16 mouse cellular contexts compared by ENCODE assay signal in genomic region chr11:75464417-75464816, GRCm38 (mm10). TPM values are rescaled to one million over a fixed set of nuclear protein-coding genes. Genes with fewer than 3 reads are reported as not detected.
DNase-seq lines count a peak whose midpoint lies in the region; ATAC-seq and TF ChIP-seq lines count a peak whose summit lies in the region.
"Had no signal": no experiment of that assay in that cellular context is flagged by ENCODE, and none has a peak within 500 bp of the region (broad histone marks: within the 10 kb centered on the region; RNA-seq: fewer than 3 reads in every experiment).

No protein-coding gene starts in this region.

- peaks cover 83% of the 10 kb centered on the region for H3K4me1 ChIP-seq in erythroblast, embryonic 14.5 days (ENCODE audit: control insufficient read depth)
- H3K4me1 ChIP-seq in liver, embryonic 12.5 days = peaks cover 74% of the 10 kb centered on the region
- H3K4me1 ChIP-seq in liver, postnatal 0 days (ENCODE audit: insufficient read depth) = peaks cover 47% of the 10 kb centered on the region
- peaks cover 12 to 58% of the 10 kb centered on the region in 2 experiments for H3K4me1 ChIP-seq in CH12.LX (ENCODE audit: control insufficient read depth in 1 of 2, insufficient read depth in 2 of 2)

- peak overlapping the region; percentile 10; the same call in 1 of the 2 replicates for H3K4me2 ChIP-seq in liver, embryonic 12.5 days
- H3K4me2 ChIP-seq in liver, postnatal 0 days (ENCODE audit: low read depth, low read length) = no peak overlapping the region
- H3K4me2 ChIP-seq in CH12.LX (ENCODE audit: insufficient read depth, low read depth, poor library complexity, severe bottlenecking) = no peak overlapping the region
- H3K4me2 ChIP-seq: hindbrain, embryonic 14.5 days had no signal

- DNase-seq in liver, postnatal 0 days = no peak
- DNase-seq in CH12.LX (ENCODE audit: extremely low read depth) = peak; percentile 55
- DNase-seq in thymus, postnatal 14 days = no peak
- DNase-seq in adrenal gland, postnatal 25 days = no peak
- DNase-seq: adrenal gland, adult 2 months; adrenal gland, postnatal 36 days; cerebellum, postnatal 14 days; heart, adult 18-20 months had no signal

- TF ChIP-seq POLR2A in CH12.LX (IDR thresholded peaks at IDR 0.05; ENCODE audit: low read depth, low read length) = no peak

- no peak for TF ChIP-seq CTCF in liver, postnatal 0 days (IDR thresholded peaks at IDR 0.05; ENCODE audit: low read depth)
- TF ChIP-seq CTCF in CH12.LX (conservative IDR thresholded peaks at IDR 0.05 in 1 of 2, IDR thresholded peaks at IDR 0.05 in 1 of 2; ENCODE audit: low read depth in 2 of 2, low read length in 2 of 2) = no peak

- no peak for ATAC-seq in erythroblast, adult 5-6 weeks (replicated peaks; ENCODE audit: low FRiP score, poor library complexity, severe bottlenecking)
- no peak for ATAC-seq in liver, embryonic 12.5 days
- ATAC-seq in liver, postnatal 0 days = no peak
- ATAC-seq: forebrain, embryonic 14.5 days had no signal

- TF ChIP-seq RAD21 in CH12.LX (IDR thresholded peaks at IDR 0.05; ENCODE audit: low read depth, low read length) = no peak

- dilution Hi-C loops in CH12.LX (cut with MboI; ENCODE audit: extremely low pct_ligation_motif_present, extremely low pct_unique_long_range_greater_than_20kb, low sequenced_read_pairs) = no loop called here

- H3K36me3 ChIP-seq in erythroblast, embryonic 14.5 days (ENCODE audit: control insufficient read depth) = peaks cover 49% of the 10 kb centered on the region
- H3K36me3 ChIP-seq in liver, embryonic 12.5 days = peaks cover 36% of the 10 kb centered on the region
- H3K36me3 ChIP-seq in liver, postnatal 0 days (replicated peaks; ENCODE audit: insufficient read depth, low read length) = peaks cover 24% of the 10 kb centered on the region
- H3K36me3 ChIP-seq in CH12.LX (replicated peaks in 1 of 2; ENCODE audit: control insufficient read depth in 1 of 2, insufficient read depth in 1 of 2, low read length in 1 of 2) = peaks cover 20 to 30% of the 10 kb centered on the region in 2 experiments

- no peak for TF ChIP-seq EP300 in liver, postnatal 0 days (IDR thresholded peaks at IDR 0.05; ENCODE audit: low read depth)
- TF ChIP-seq EP300 in CH12.LX (IDR thresholded peaks at IDR 0.05; ENCODE audit: low read length) = peak; percentile 39; the same call in 1 of the 2 replicates

- H3K27ac ChIP-seq in liver, embryonic 12.5 days = peak overlapping the region; percentile 7; the same call in 1 of the 2 replicates
- H3K27ac ChIP-seq in liver, postnatal 0 days (ENCODE audit: low read depth) = no peak overlapping the region
- no peak overlapping the region for H3K27ac ChIP-seq in CH12.LX (ENCODE audit: insufficient read depth, low read depth)
- H3K27ac ChIP-seq: hindbrain, embryonic 14.5 days had no signal

- 88% methylated on average over 6 of the region's 6 CpGs for WGBS in liver, embryonic 12.5 days (ENCODE audit: insufficient replicate concordance)
- 93% methylated on average over 6 of the region's 6 CpGs for WGBS in liver, postnatal 0 days (ENCODE audit: insufficient replicate concordance)

- H3K79me2 ChIP-seq in CH12.LX (replicated peaks; ENCODE audit: control insufficient read depth, extremely low read depth, insufficient read depth, poor library complexity, severe bottlenecking) = peaks cover 10% of the 10 kb centered on the region; the same call in 1 of the 2 replicates

- peak overlapping the region; percentile 13 for H3K4me3 ChIP-seq in erythroblast, embryonic 14.5 days (replicated peaks)
- H3K4me3 ChIP-seq in liver, embryonic 12.5 days = no peak overlapping the region
- no peak overlapping the region for H3K4me3 ChIP-seq in liver, postnatal 0 days (ENCODE audit: low read depth, low read length)
- H3K4me3 ChIP-seq in CH12.LX (replicated peaks in 1 of 3; ENCODE audit: low read depth in 2 of 3, low read length in 2 of 3, poor library complexity in 1 of 3) = no peak overlapping the region
- H3K4me3 ChIP-seq: embryonic facial prominence, embryonic 12.5 days had no signal

- H3K9ac ChIP-seq in liver, embryonic 12.5 days = no peak overlapping the region
- no peak overlapping the region for H3K9ac ChIP-seq in liver, postnatal 0 days (replicated peaks)
- H3K9ac ChIP-seq in CH12.LX (ENCODE audit: insufficient read depth, low read depth) = no peak overlapping the region
- H3K9ac ChIP-seq: embryonic facial prominence, embryonic 12.5 days; hindbrain, embryonic 14.5 days had no signal

- H3K9me3 ChIP-seq in erythroblast, embryonic 14.5 days (ENCODE audit: control insufficient read depth, low read length) = peaks cover 3% of the 10 kb centered on the region
- H3K9me3 ChIP-seq in liver, embryonic 12.5 days (replicated peaks) = no peaks in the 10 kb centered on the region
- no peaks in the 10 kb centered on the region for H3K9me3 ChIP-seq in liver, postnatal 0 days (ENCODE audit: low read length)
- H3K9me3 ChIP-seq in CH12.LX (replicated peaks; ENCODE audit: low read length) = peaks cover 12% of the 10 kb centered on the region
- H3K9me3 ChIP-seq: embryonic facial prominence, embryonic 12.5 days had no signal

- H3K27me3 ChIP-seq in erythroblast, embryonic 14.5 days (ENCODE audit: control insufficient read depth) = no peaks in the 10 kb centered on the region
- no peaks in the 10 kb centered on the region for H3K27me3 ChIP-seq in liver, embryonic 12.5 days (replicated peaks)
- no peaks in the 10 kb centered on the region for H3K27me3 ChIP-seq in liver, postnatal 0 days (ENCODE audit: insufficient read depth, low read length)
- no peaks in the 10 kb centered on the region for H3K27me3 ChIP-seq in CH12.LX (replicated peaks)
- H3K27me3 ChIP-seq: embryonic facial prominence, embryonic 12.5 days had no signal

- in situ Hi-C loops in CH12.LX (cut with MboI; ENCODE audit: low pct_ligation_motif_present, low pct_unique_long_range_greater_than_20kb, low sequenced_read_pairs) = no loop called here

TF ChIP-seq in CH12.LX, 34 proteins besides CTCF, POLR2A, EP300 and RAD21 (continues in another document):
- TF ChIP-seq ETS1 (conservative IDR thresholded peaks at IDR 0.05; ENCODE audit: low read depth, low read length) = peak; percentile 51
- no peak for TF ChIP-seq MAZ (IDR thresholded peaks at IDR 0.05; ENCODE audit: low read depth, low read length)

RNA-seq across cellular contexts. Expression of gene Tlcd2, which starts 2.9 kb away (rescaled TPM):
- polyA plus RNA-seq in erythroblast, embryonic 14.5 days (2012) = 0.15 and 0.41 TPM in 2 replicates
- 1.5 and 3.7 TPM in 2 replicates for total RNA-seq in erythroblast, adult 5-6 weeks (2015; ENCODE audit: low replicate concordance)
- total RNA-seq in erythroblast, adult 5-6 weeks (2017; ENCODE audit: low replicate concordance) = 1.3 and 5.5 TPM in 2 replicates
- polyA plus RNA-seq in liver, embryonic 12.5 days (2016; fragmentation: Nextera tagmentation; extraction: Ambion mirVana) = 19.6 and 21.4 TPM in 2 replicates
- polyA plus RNA-seq in liver, postnatal 0 days (2015; fragmentation: Nextera tagmentation; extraction: Ambion mirVana) = 34.2 and 35.6 TPM in 2 replicates
- 0.17 and 0.81 TPM in 2 replicates for total RNA-seq in CH12.LX (2012; rRNA removed)
- total RNA-seq in CH12.LX (2014; rRNA removed) = not detected in 2 replicates
- 0.40 and 0.86 TPM in 2 replicates for polyA plus RNA-seq in CH12.LX (2012; ENCODE audit: insufficient read length, low read depth)
- 16.2 and 16.8 TPM in 2 replicates for total RNA-seq in adrenal gland, postnatal 25 days (2021)

RNA-seq across cellular contexts. Expression of gene Wdr81, which starts 9.9 kb away (rescaled TPM):
- polyA plus RNA-seq in erythroblast, embryonic 14.5 days (2012) = 11.2 and 11.7 TPM in 2 replicates
- total RNA-seq in erythroblast, adult 5-6 weeks (2015; ENCODE audit: low replicate concordance) = 22.6 and 24.8 TPM in 2 replicates
- 27.3 and 28.2 TPM in 2 replicates for total RNA-seq in erythroblast, adult 5-6 weeks (2017; ENCODE audit: low replicate concordance)
- 24.8 and 25.0 TPM in 2 replicates for polyA plus RNA-seq in liver, embryonic 12.5 days (2016; fragmentation: Nextera tagmentation; extraction: Ambion mirVana)
- 8.4 and 9.5 TPM in 2 replicates for polyA plus RNA-seq in liver, postnatal 0 days (2015; fragmentation: Nextera tagmentation; extraction: Ambion mirVana)
- total RNA-seq in CH12.LX (2012; rRNA removed) (14.3 and 16.3 TPM in 2 replicates), CH12.LX (2014; rRNA removed) (3.0 and 3.1 TPM in 2 replicates)
- polyA plus RNA-seq in CH12.LX (2012; ENCODE audit: insufficient read length, low read depth) = 12.7 and 13.7 TPM in 2 replicates
- total RNA-seq in adrenal gland, postnatal 25 days (2021) = 21.9 and 23.5 TPM in 2 replicates

RNA-seq across cellular contexts. Expression of gene Prpf8, which starts 22.2 kb away (rescaled TPM):
- 2.2 and 4.5 TPM in 2 replicates for polyA plus RNA-seq in erythroblast, embryonic 14.5 days (2012)
- 42.3 and 43.5 TPM in 2 replicates for total RNA-seq in erythroblast, adult 5-6 weeks (2015; ENCODE audit: low replicate concordance)
- 26.5 and 27.0 TPM in 2 replicates for total RNA-seq in erythroblast, adult 5-6 weeks (2017; ENCODE audit: low replicate concordance)
- polyA plus RNA-seq in liver, embryonic 12.5 days (2016; fragmentation: Nextera tagmentation; extraction: Ambion mirVana) = 46.6 and 47.9 TPM in 2 replicates
- polyA plus RNA-seq in liver, postnatal 0 days (2015; fragmentation: Nextera tagmentation; extraction: Ambion mirVana) = 12.1 and 13.9 TPM in 2 replicates
- total RNA-seq in CH12.LX (2012; rRNA removed) (246 and 255 TPM in 2 replicates), CH12.LX (2014; rRNA removed) (168 and 187 TPM in 2 replicates)
- 298 and 345 TPM in 2 replicates for polyA plus RNA-seq in CH12.LX (2012; ENCODE audit: insufficient read length, low read depth)
- 147 and 166 TPM in 2 replicates for total RNA-seq in adrenal gland, postnatal 25 days (2021)

RNA-seq across cellular contexts. Expression of gene Serpinf2, which starts 25.0 kb away (rescaled TPM):
- polyA plus RNA-seq in erythroblast, embryonic 14.5 days (2012) = 0.36 and 0.42 TPM in 2 replicates
- 4.6 TPM in 1 of 2 replicates, not detected in the other for total RNA-seq in erythroblast, adult 5-6 weeks (2015; ENCODE audit: low replicate concordance)
- 0.70 and 0.94 TPM in 2 replicates for total RNA-seq in erythroblast, adult 5-6 weeks (2017; ENCODE audit: low replicate concordance)
- polyA plus RNA-seq in liver, embryonic 12.5 days (2016; fragmentation: Nextera tagmentation; extraction: Ambion mirVana) = 351 and 375 TPM in 2 replicates
- polyA plus RNA-seq in liver, postnatal 0 days (2015; fragmentation: Nextera tagmentation; extraction: Ambion mirVana) = 975 and 1,049 TPM in 2 replicates
- total RNA-seq in CH12.LX (2012; rRNA removed) (0.08 TPM in 1 of 2 replicates, not detected in the other), CH12.LX (2014; rRNA removed) (0.11 TPM in 1 of 2 replicates, not detected in the other)
- polyA plus RNA-seq in CH12.LX (2012; ENCODE audit: insufficient read length, low read depth) = 0.26 TPM in 1 of 2 replicates, not detected in the other
- total RNA-seq in adrenal gland, postnatal 25 days (2021) = 7.7 TPM in 1 of 2 replicates, not detected in the other
- total RNA-seq: heart, adult 18-20 months; heart, postnatal 25 days had no signal
- polyA plus RNA-seq: forebrain, embryonic 14.5 days; hindbrain, embryonic 10.5 days; hindbrain, embryonic 14.5 days had no signal

RNA-seq across cellular contexts. Expression of gene Serpinf1, which starts 41.9 kb away (rescaled TPM):
- 0.18 and 0.25 TPM in 2 replicates for polyA plus RNA-seq in erythroblast, embryonic 14.5 days (2012)
- total RNA-seq in erythroblast, adult 5-6 weeks (2015; ENCODE audit: low replicate concordance) = 3.8 and 10.4 TPM in 2 replicates
- 3.7 and 4.9 TPM in 2 replicates for total RNA-seq in erythroblast, adult 5-6 weeks (2017; ENCODE audit: low replicate concordance)
- polyA plus RNA-seq in liver, embryonic 12.5 days (2016; fragmentation: Nextera tagmentation; extraction: Ambion mirVana) = 158 and 172 TPM in 2 replicates
- 823 and 833 TPM in 2 replicates for polyA plus RNA-seq in liver, postnatal 0 days (2015; fragmentation: Nextera tagmentation; extraction: Ambion mirVana)
- 26.0 and 30.3 TPM in 2 replicates for total RNA-seq in CH12.LX (2012; rRNA removed)
- 56.5 and 58.4 TPM in 2 replicates for total RNA-seq in CH12.LX (2014; rRNA removed)
- polyA plus RNA-seq in CH12.LX (2012; ENCODE audit: insufficient read length, low read depth) = 119 and 131 TPM in 2 replicates
- 12.4 and 23.9 TPM in 2 replicates for total RNA-seq in adrenal gland, postnatal 25 days (2021)

Comparison
In these comparisons a context has a peak if more than half of its experiments do, and no peak if none do; other contexts are left out.
1. RNA of gene Tlcd2, which starts 2.9 kb away (polyA plus RNA-seq): 34.2 to 35.6 TPM in liver, postnatal 0 days and 19.6 to 21.4 TPM in liver, embryonic 12.5 days; 0.40 to 0.86 TPM in CH12.LX and 0.15 to 0.41 TPM in erythroblast, embryonic 14.5 days; every median in the first group is over 10 times any median in the second.